Mouse (Mus musculus) forebrain, embryonic 13.5 days (tissue): ENCODE results near the gene Ddx20. TPM values are rescaled to one million over a fixed set of nuclear protein-coding genes. Genes with fewer than 3 reads are reported as not detected.

Source experiments
- ATAC-seq: fragments of 200-750 bp; cut with Nextera tagmentation; 2 replicates; pipeline ENCODE4 v1.8.0; 2017
- H3K27ac ChIP-seq: fragments of 300-500 bp; sonication (generic); 2 replicates; pipeline ENCODE4 v1.5.1; 2015; ENCODE audit warnings: inconsistent platforms, mild to moderate bottlenecking, moderate library complexity
- H3K27me3 ChIP-seq: fragments of 300-500 bp; sonication (generic); 2 replicates; pipeline ENCODE4 v1.6.1; 2015; ENCODE audit warnings: mild to moderate bottlenecking, inconsistent platforms
- H3K36me3 ChIP-seq: fragments of 300-500 bp; sonication (generic); 2 replicates; pipeline ENCODE4 v1.6.1; 2015; ENCODE audit warnings: mild to moderate bottlenecking, inconsistent platforms; ENCODE audit not compliant: poor library complexity, severe bottlenecking
- H3K4me1 ChIP-seq: fragments of 300-500 bp; sonication (generic); 2 replicates; pipeline ENCODE4 v1.6.1; 2015; ENCODE audit warnings: inconsistent platforms
- H3K4me2 ChIP-seq: fragments of 300-500 bp; sonication (generic); 2 replicates; pipeline ENCODE4 v1.6.1; 2015; ENCODE audit warnings: inconsistent platforms, mild to moderate bottlenecking, moderate library complexity
- H3K4me3 ChIP-seq: fragments of 300-500 bp; sonication (generic); 2 replicates; pipeline ENCODE4 v1.5.1; 2015; ENCODE audit warnings: mild to moderate bottlenecking, inconsistent platforms
- H3K9ac ChIP-seq: fragments of 300-500 bp; sonication (generic); 2 replicates; pipeline ENCODE4 v1.6.1; 2015; ENCODE audit warnings: mild to moderate bottlenecking, inconsistent platforms
- H3K9me3 ChIP-seq: fragments of 300-500 bp; sonication (generic); replicated peaks from 2 replicates; pipeline ENCODE4 v1.6.1; 2016; ENCODE audit warnings: inconsistent platforms
- WGBS: fragments of 180-500 bp; shearing (Covaris S2); methylation state at CpG from one replicate; pipeline ENCODE4 v1.1.7; 2015; 5-methylcytosine and 5-hydroxymethylcytosine counted together
- polyA plus RNA-seq: library from polyadenylated mRNA; unstranded; fragments of >200 nt; fragmentation: Nextera tagmentation; extraction: Ambion mirVana; gene quantifications from 2 replicates; pipeline ENCODE4 v1.2.1, GENCODE M21; 2015

Gene Ddx20
- polyA plus RNA-seq, 1 experiment from 2014 or later = 36.2 TPM

DNA sequence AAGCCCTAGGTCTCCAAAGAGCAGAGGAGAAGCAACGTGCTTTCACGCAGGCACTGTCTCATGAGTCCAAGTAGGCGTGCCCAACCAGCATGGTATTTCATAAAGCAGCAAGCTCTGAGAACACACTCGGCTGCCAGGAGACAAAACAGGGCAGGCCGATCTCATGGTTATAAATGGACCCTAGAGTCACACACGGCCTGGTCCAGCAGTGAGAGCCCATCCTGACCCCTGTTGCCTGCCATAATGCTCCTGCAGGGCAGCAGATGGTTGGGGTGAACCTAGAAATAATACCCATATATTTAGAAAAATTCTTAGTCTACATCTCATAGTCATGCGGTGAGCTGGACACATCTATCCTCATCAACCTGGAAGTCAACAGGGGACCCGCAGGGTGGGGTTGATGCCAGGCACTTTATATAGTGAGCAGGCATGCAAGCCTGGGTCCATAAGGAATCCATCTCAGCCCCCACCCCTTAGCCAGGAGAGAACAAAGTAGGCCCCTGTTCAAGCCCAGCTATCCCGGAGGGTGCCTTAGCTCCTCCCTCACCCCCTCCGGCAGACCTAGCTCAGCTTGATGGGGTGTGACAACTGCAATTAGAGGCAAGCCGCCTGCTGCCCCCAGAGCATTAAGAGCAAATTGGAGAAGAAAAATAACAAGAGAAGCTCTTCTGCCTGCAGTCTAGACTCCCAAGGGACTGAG lies 30.6 kb upstream of the Ddx20 start:
- no peak overlapping the region for H3K4me2 ChIP-seq
- no peaks in the 10 kb centered on the region for H3K27me3 ChIP-seq
- 0 out of 2 replicates have a peak, but pooled peaks cover 6% of the 10 kb centered on the region for H3K36me3 ChIP-seq
- H3K4me1 ChIP-seq = peaks cover 23% of the 10 kb centered on the region
- H3K9ac ChIP-seq = no peak overlapping the region
- H3K4me3 ChIP-seq = no peak overlapping the region
- no peak overlapping the region for H3K27ac ChIP-seq
- ATAC-seq = peak; percentile 67
- 57% methylated on average over 11 of the region's 11 CpGs for WGBS
- H3K9me3 ChIP-seq = no peaks in the 10 kb centered on the region

DNA sequence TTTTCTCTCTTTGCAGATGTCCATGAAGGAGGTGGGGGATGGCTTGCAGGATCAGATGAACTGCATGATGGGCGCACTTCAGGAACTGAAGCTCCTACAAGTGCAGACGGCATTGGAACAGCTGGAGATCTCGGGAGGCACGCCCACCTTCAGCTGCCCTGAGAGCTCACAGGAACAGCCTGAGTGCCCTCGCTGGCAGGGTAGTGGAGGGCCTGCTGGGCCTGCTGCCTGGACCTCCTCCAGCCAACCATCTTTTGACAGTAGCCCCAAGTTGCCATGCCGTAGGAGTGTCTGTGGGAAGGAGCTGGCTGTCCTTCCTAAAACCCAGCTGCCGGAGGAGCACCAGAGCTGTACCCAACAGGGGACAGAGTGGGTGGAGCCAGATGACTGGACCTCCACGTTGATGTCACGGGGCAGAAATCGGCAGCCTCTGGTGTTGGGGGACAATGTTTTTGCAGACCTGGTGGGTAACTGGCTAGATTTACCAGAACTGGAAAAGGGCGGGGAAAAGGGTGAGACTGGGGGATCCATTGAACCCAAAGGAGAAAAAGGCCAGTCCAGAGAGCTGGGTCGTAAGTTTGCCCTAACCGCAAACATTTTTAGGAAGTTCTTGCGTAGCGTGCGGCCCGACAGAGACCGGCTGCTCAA lies 29.1 kb upstream of the Ddx20 start:
- Histone ChIP-seq H3K4me1 (peaks cover 27% of the 10 kb centered on the region), H3K4me2 (no peak overlapping the region), H3K27ac (no peak overlapping the region), H3K9me3 (no peaks in the 10 kb centered on the region), H3K27me3 (no peaks in the 10 kb centered on the region), H3K9ac (no peak overlapping the region), H3K4me3 (no peak overlapping the region), H3K36me3 (0 out of 2 replicates have a peak, but pooled peaks cover 6% of the 10 kb centered on the region)
- ATAC-seq = no peak
- 61% methylated on average over 18 of the region's 18 CpGs for WGBS

DNA sequence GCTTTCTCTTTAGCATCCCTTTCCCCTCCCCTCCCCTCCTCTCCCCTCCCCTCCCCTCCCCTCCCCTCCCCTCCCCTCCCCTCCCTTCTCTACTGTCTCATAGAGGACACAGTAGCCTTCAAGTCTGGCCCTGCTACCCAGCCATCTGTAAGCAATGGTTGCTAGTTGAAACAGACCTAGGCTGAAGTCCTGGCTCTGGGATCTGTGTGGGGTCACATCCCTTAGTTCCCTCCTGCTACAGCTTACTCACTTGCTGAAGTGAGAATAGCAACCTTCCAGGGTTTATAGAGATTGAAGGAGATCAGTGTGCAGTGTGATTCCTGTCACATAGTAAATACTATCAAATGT lies 27.4 kb upstream of the Ddx20 start:
- Histone ChIP-seq H3K27me3 (no peaks in the 10 kb centered on the region), H3K4me3 (no peak overlapping the region), H3K9me3 (no peaks in the 10 kb centered on the region), H3K4me2 (no peak overlapping the region), H3K36me3 (0 out of 2 replicates have a peak, but pooled peaks cover 6% of the 10 kb centered on the region), H3K27ac (no peak overlapping the region), H3K9ac (no peak overlapping the region), H3K4me1 (peaks cover 36% of the 10 kb centered on the region)
- ATAC-seq = no peak

DNA sequence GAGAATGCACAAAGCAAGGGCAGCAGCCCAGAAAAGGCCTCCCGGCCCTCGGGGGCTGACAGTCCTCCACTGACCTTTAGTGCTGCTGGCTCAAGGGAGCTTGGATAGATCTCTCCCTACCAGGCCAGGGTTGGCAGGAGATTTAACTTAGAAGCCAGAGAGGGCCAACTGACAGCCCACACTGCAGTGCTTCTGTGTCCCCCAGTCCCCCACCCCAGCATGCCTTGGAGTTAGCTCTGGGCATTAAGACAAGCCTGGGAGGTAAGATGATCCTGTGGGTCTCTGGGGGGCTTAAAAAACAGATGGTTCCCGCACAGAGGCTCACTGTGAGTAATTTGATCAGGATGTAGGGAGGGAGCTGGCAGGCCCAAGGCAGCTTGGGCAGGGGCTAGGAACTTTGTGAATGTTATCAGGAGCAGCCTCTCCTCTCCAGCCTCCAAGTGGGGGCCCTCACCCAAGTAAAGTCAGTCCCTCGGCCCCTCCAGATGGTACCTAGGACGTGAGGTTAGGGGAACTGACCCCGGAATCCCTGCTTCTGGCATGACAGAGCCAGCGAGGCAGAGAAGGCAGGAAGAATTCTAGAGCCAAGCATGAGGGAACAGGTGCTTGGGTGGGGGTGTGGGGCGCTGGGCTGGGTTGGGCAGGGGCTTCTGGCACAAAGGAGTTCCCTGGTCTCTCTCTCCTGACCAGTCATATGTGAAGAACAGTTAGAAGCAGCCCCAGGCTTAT lies 26.9 kb upstream of the Ddx20 start:
- Histone ChIP-seq H3K27me3 (no peaks in the 10 kb centered on the region), H3K9me3 (no peaks in the 10 kb centered on the region), H3K4me3 (no peak overlapping the region), H3K4me1 (peaks cover 36% of the 10 kb centered on the region), H3K9ac (no peak overlapping the region), H3K4me2 (no peak overlapping the region), H3K27ac (peak overlapping the region; percentile 51; the same call in 1 of the 2 replicates), H3K36me3 (0 out of 2 replicates have a peak, but pooled peaks cover 6% of the 10 kb centered on the region)
- ATAC-seq = no peak
- 22% methylated on average over 8 of the region's 8 CpGs for WGBS

DNA sequence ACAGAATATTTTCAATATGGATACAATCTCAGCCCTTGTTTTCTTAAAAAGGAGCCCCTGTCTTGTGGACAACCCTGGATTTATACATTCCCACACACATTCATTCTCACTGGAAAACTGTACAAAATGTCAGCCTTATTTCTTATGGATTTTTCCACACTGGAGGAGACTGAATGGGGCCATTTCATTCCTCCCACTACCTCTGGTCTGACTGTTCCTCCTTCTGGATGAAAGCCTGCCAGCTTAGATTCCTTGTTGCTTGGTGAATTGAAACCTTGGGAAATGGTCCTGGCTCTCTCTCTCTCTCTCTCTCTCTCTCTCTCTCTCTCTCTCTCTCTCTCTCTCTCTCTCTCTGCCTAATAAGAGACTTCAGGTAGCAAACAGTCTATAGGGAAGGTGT lies 25.5 kb upstream of the Ddx20 start:
- Histone ChIP-seq H3K27me3 (no peaks in the 10 kb centered on the region), H3K4me3 (no peak overlapping the region), H3K36me3 (0 out of 2 replicates have a peak, but pooled peaks cover 6% of the 10 kb centered on the region), H3K4me2 (no peak overlapping the region), H3K4me1 (peaks cover 26% of the 10 kb centered on the region), H3K9me3 (no peaks in the 10 kb centered on the region), H3K27ac (no peak overlapping the region), H3K9ac (no peak overlapping the region)
- ATAC-seq = no peak

DNA sequence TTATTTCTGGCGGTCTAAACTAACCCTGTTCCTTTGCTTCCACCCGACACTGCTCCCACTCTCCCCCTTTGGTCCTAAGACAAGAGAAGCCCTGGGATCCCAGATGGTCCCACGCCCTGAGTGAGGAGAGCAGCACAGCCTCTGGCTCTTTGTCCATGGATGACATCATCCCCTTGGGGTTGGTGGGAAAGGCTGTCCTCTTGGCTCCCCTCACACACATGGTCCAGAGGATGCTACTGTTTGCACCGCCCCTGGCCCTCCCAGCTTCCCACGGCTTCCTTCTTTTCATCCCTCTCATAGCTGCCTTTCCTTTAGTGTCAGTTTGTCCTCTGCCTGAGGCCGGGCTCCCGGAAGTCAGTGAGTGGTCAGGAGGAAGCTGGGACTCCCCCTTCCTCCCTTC lies 24.4 kb upstream of the Ddx20 start:
- H3K36me3 ChIP-seq = 0 out of 2 replicates have a peak, but pooled peaks cover 1% of the 10 kb centered on the region
- no peak overlapping the region for H3K9ac ChIP-seq
- H3K27ac ChIP-seq = no peak overlapping the region
- no peak overlapping the region for H3K4me3 ChIP-seq
- H3K4me1 ChIP-seq = peaks cover 34% of the 10 kb centered on the region
- WGBS = 73% methylated on average over 7 of the region's 7 CpGs
- 0 out of 2 replicates have a peak, but pooled peaks cover 4% of the 10 kb centered on the region for H3K27me3 ChIP-seq
- H3K4me2 ChIP-seq = no peak overlapping the region
- H3K9me3 ChIP-seq = no peaks in the 10 kb centered on the region
- ATAC-seq = no peak

DNA sequence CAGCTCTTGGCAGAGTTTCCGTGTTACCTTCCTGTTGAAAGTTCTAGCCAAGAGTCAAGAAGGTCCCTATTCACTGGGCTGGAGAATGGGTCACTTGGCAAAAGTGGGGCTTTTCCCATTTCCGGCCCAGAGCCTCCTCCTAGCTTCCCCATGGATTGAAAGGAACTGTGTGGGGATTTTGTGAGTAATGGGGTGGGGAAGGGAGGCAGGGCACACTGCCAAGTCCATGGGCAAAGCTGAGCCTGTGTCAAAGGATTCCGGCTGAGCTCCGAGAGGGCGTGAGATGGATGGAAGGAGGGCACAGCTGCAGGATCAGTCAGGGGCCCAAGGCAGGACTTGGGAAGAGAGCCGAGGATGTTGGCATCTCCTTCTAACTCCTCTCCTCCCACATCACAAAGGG lies 22.9 kb upstream of the Ddx20 start:
- H3K27ac ChIP-seq = no peak overlapping the region
- H3K4me2 ChIP-seq = no peak overlapping the region
- 0 out of 2 replicates have a peak, but pooled peaks have one; percentile 37 for ATAC-seq
- no peaks in the 10 kb centered on the region for H3K36me3 ChIP-seq
- H3K4me3 ChIP-seq = no peak overlapping the region
- no peak overlapping the region for H3K9ac ChIP-seq
- peaks cover 14% of the 10 kb centered on the region for H3K27me3 ChIP-seq
- no peaks in the 10 kb centered on the region for H3K9me3 ChIP-seq
- WGBS = 42% methylated on average over 6 of the region's 6 CpGs
- H3K4me1 ChIP-seq = peaks cover 45% of the 10 kb centered on the region

DNA sequence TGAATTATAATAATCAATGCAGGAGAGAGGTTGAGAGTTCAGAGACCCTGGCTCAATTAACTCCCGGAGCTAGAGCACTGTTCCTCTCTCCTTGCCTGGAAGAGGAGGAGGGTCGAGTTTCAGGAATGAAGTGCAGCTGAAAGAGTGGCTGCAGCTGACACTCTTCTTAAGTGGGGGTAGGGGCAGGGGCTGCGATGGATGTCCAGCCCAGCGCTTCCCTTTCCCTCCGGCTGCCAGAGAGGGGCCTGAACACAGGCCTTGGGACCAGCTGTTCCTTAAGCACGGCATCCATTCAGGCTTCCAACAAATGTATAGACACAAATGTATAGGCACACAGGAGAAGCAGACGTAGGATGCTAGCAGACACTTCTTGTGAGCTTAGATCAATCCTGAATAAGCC lies 20.2 kb upstream of the Ddx20 start:
- H3K36me3 ChIP-seq = no peaks in the 10 kb centered on the region
- 15% methylated on average over 7 of the region's 7 CpGs for WGBS
- peaks cover 47% of the 10 kb centered on the region for H3K4me1 ChIP-seq
- H3K27ac ChIP-seq = no peak overlapping the region
- H3K27me3 ChIP-seq = peaks cover 22% of the 10 kb centered on the region
- no peak for ATAC-seq
- H3K9ac ChIP-seq = no peak overlapping the region
- no peaks in the 10 kb centered on the region for H3K9me3 ChIP-seq
- H3K4me2 ChIP-seq = 0 out of 2 replicates have a peak overlapping the region, but pooled peaks have one; percentile 10
- no peak overlapping the region for H3K4me3 ChIP-seq

DNA sequence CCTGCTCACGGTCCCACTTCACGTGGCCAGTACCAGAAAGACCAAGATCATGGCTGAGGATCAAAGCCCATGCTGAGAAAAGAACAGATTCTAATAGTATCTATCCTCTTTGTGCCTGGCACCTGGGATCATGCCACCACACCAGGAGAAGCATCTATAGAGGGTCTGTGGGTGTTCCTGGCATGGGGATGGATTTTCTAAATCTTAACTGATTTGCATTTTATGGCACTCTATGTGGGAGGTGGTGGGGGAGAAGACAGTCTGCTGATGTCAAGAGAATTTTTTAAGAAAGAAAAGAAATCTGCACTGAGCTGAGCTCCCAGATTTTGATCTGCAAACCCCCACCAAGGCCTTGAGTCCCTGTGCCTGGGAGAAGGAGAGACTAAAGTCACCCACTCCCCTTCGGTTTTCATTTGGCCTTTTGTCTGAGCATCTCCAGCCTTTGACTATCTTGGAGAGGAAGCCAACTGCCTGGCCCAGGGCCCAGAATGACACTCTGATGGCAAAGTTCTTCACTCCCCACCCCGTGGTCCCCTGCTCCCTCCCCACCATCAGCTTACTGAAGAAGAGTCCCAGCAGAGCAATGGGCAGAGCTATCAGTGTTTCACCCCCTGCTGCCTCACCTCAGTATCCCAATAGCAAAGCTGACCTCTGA lies 19.1 kb upstream of the Ddx20 start:
- no peak overlapping the region for H3K9ac ChIP-seq
- no peaks in the 10 kb centered on the region for H3K9me3 ChIP-seq
- H3K4me3 ChIP-seq = peak overlapping the region; percentile 59
- H3K27ac ChIP-seq = no peak overlapping the region
- H3K4me2 ChIP-seq = peak overlapping the region; percentile 99
- peaks cover 43% of the 10 kb centered on the region for H3K4me1 ChIP-seq
- 34% methylated on average over 4 of the region's 4 CpGs for WGBS
- ATAC-seq = no peak
- no peaks in the 10 kb centered on the region for H3K36me3 ChIP-seq
- H3K27me3 ChIP-seq = peaks cover 27% of the 10 kb centered on the region

DNA sequence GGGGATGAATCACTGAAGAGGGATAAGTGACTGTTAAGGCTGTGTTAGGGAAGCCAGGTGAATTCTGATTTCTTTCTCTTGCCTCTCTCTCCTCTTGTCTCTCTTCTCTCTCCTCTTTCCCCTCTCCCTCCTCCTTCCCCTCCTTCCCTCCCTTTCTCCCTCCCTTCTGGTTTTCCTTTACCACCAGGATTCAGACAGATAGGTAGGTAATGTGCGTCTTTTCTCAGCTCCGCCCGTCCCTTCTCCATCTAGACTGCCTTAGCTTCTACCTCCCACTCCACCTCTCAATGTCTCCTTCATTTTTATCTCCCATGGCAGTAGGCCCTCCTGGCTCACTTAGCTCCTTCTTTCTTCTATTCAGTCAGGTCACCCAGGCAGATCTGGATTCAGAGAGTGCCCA lies 18.2 kb upstream of the Ddx20 start:
- WGBS = 23% methylated on average over 3 of the region's 3 CpGs
- no peaks in the 10 kb centered on the region for H3K9me3 ChIP-seq

DNA sequence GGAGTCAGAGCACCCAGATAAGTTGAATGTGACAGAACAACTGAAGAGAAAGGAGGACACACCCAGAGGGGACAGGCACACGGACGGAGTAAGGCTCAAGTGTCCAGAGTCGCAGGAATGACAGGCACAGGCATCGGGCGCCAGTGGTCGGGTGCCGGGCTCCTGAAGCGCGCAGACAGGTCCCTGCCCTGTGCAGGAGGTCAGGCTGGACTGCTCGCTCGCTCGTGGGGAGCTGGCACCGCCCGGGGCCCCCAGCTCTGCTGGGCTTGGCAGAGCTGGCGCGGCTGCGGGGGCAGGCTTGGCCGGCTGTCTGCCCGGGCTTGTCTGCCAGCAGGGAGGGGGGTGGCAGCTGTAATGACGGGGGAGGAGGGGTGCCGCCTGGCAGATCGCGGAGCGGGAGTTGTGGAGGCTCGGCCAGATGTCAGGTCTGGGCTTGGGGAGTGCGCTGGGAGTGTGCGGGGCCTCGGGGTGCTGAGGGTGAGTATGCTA lies 17.7 kb upstream of the Ddx20 start:
- Histone ChIP-seq H3K27ac (peak overlapping the region; percentile 54; the same call in 1 of the 2 replicates), H3K36me3 (no peaks in the 10 kb centered on the region), H3K9ac (peak overlapping the region; percentile 74), H3K4me3 (peak overlapping the region; percentile 59), H3K4me1 (peaks cover 37% of the 10 kb centered on the region), H3K27me3 (peaks cover 27% of the 10 kb centered on the region), H3K4me2 (peak overlapping the region; percentile 99), H3K9me3 (no peaks in the 10 kb centered on the region)
- ATAC-seq = peak; percentile 73
- 0% methylated on average over 28 of the region's 28 CpGs for WGBS

More for the DNA sequence above, 18.2 kb upstream of the Ddx20 start:
- ATAC-seq = no peak
- Histone ChIP-seq H3K36me3 (no peaks in the 10 kb centered on the region), H3K4me2 (peak overlapping the region; percentile 99), H3K9ac (peak overlapping the region; percentile 74), H3K27ac (no peak overlapping the region; the same call in 1 of the 2 replicates), H3K4me1 (peaks cover 41% of the 10 kb centered on the region), H3K27me3 (peaks cover 27% of the 10 kb centered on the region), H3K4me3 (peak overlapping the region; percentile 59)
